Mouse (Mus musculus) heart, embryonic 11.5 days (tissue): ENCODE results near the gene Bcl11a. TPM values are rescaled to one million over a fixed set of nuclear protein-coding genes. Genes with fewer than 3 reads are reported as not detected.
A peak's percentile ranks its signal among the peaks of the same experiment; 100 is the strongest.

ENCODE experiments used
- ATAC-seq: fragments of 200-750 bp; cut with Nextera tagmentation; replicated peaks from 2 replicates; pipeline ENCODE4 v1.8.0; 2017; ENCODE audit warnings: moderate library complexity; ENCODE audit not compliant: insufficient number of reproducible peaks, low FRiP score, low TSS enrichment
- H3K27ac ChIP-seq: fragments of 300-500 bp; sonication (generic); 2 replicates; pipeline ENCODE4 v1.5.1; 2014; ENCODE audit warnings: mild to moderate bottlenecking, low read depth, low read length
- H3K27me3 ChIP-seq: fragments of 300-500 bp; sonication (generic); 2 replicates; pipeline ENCODE4 v1.6.1; 2014; ENCODE audit warnings: mild to moderate bottlenecking, low read length, mixed read lengths; ENCODE audit not compliant: control insufficient read depth, insufficient read depth
- H3K36me3 ChIP-seq: fragments of 300-500 bp; sonication (generic); 2 replicates; pipeline ENCODE4 v1.6.1; 2014; ENCODE audit warnings: mild to moderate bottlenecking, low read length, moderate library complexity, mixed read lengths; ENCODE audit not compliant: control insufficient read depth, insufficient read depth
- H3K4me1 ChIP-seq: fragments of 300-500 bp; sonication (generic); 2 replicates; pipeline ENCODE4 v1.6.1; 2014; ENCODE audit warnings: low read length; ENCODE audit not compliant: control insufficient read depth, insufficient read depth
- H3K4me2 ChIP-seq: fragments of 300-500 bp; sonication (generic); 2 replicates; pipeline ENCODE4 v1.6.1; 2014; ENCODE audit warnings: mild to moderate bottlenecking, moderate library complexity
- H3K4me3 ChIP-seq: fragments of 300-500 bp; sonication (generic); 2 replicates; pipeline ENCODE4 v1.5.1; 2014; ENCODE audit warnings: low read depth, low read length
- H3K9ac ChIP-seq: fragments of 300-500 bp; sonication (generic); 2 replicates; pipeline ENCODE4 v1.6.1; 2014; ENCODE audit warnings: mild to moderate bottlenecking, low read depth, low read length, moderate library complexity
- H3K9me3 ChIP-seq: fragments of 300-500 bp; sonication (generic); replicated peaks from 2 replicates; pipeline ENCODE4 v1.6.1; 2016; ENCODE audit warnings: low read length; ENCODE audit not compliant: control insufficient read depth
- WGBS: fragments of 180-500 bp; shearing (Covaris S2); extraction: QIAGEN DNeasy Blood & Tissue Kit; methylation state at CpG from one replicate; pipeline ENCODE4 v1.1.7; 2014; ENCODE audit not compliant: insufficient replicate concordance; 5-methylcytosine and 5-hydroxymethylcytosine counted together
- polyA plus RNA-seq: library from polyadenylated mRNA; unstranded; fragments of >200 nt; fragmentation: Nextera tagmentation; extraction: Ambion mirVana; gene quantifications from 2 replicates; pipeline ENCODE4 v1.2.1, GENCODE M21; 2014

Bcl11a gene
- 19.1 and 21.7 TPM in 2 replicates for polyA plus RNA-seq

DNA sequence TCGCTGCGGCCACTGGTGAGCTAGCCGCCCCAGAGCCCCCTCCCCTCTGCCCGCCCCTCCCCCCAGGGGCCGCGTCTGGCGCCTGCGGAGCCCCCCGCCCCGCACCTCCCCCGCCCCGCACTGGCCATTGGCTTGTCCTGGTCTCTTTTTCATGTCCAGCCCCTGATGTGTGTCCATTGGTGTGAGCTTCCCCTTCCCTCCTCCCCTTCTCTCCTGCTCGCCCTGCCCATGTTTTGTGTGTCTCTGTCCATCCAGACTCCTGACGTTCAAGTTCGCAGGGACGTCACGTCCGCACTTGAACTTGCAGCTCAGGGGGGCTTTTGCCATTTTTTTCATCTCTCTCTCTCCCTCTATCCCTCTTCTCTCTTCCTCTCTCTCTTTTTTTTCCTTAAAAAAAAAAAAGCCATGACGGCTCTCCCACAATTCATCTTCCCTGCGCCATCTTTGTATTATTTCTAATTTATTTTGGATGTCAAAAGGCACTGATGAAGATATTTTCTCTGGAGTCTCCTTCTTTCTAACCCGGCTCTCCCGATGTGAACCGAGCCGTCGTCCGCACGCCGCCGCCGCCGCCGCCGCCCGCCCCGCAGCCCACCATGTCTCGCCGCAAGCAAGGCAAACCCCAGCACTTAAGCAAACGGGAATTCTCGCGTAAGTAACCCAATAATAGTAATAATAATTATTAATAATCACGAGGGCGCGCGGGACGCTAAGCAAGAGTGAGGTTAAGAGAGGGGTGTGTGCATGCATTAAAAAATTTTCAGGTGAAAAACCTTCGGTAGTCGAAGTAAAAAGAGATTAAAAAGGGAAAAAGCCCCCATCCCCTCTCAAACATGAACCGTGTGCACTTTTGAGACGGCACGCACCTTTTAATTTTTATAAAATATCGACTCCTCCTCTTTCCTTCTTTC, at the start of gene Bcl11a:
Gene Bcl11a, plus strand, starts transcription at position 262 of the 911 bp plus-strand sequence.
- Histone ChIP-seq H3K4me1 (peaks cover 14% of the 10 kb centered on the region; the same call in 1 of the 2 replicates), H3K27ac (peak within 1 kb of the TSS; percentile 90), H3K27me3 (peaks cover 19% of the 10 kb centered on the region), H3K36me3 (no peaks in the 10 kb centered on the region), H3K4me2 (peak within 1 kb of the TSS; percentile 100), H3K9ac (peak within 1 kb of the TSS; percentile 72), H3K9me3 (no peaks in the 10 kb centered on the region), H3K4me3 (peak within 1 kb of the TSS; percentile 74)
- peak; percentile 69 for ATAC-seq
- under 1% methylated on average over 39 of the region's 51 CpGs for WGBS

DNA sequence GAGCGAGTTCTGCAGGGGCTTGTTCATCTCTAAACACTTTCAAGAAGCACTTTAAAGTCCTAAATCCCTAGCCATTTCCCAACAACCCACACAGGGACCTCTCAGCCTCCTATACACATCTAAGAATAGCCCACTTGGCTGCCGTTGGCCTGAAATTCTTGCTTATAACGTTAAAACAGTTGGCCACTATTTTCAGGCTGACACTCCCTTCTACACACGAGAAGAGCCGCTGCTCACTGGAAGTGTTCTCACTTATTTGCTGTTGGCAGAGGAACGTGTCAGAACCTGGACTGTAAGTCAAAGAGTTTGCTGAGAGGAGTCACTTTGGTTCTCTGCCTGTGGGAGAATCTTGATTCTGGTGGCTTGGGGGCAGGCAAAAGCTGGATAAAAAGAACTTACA, 33.8 kb upstream of the Bcl11a start:
- no peaks in the 10 kb centered on the region for H3K27me3 ChIP-seq

DNA sequence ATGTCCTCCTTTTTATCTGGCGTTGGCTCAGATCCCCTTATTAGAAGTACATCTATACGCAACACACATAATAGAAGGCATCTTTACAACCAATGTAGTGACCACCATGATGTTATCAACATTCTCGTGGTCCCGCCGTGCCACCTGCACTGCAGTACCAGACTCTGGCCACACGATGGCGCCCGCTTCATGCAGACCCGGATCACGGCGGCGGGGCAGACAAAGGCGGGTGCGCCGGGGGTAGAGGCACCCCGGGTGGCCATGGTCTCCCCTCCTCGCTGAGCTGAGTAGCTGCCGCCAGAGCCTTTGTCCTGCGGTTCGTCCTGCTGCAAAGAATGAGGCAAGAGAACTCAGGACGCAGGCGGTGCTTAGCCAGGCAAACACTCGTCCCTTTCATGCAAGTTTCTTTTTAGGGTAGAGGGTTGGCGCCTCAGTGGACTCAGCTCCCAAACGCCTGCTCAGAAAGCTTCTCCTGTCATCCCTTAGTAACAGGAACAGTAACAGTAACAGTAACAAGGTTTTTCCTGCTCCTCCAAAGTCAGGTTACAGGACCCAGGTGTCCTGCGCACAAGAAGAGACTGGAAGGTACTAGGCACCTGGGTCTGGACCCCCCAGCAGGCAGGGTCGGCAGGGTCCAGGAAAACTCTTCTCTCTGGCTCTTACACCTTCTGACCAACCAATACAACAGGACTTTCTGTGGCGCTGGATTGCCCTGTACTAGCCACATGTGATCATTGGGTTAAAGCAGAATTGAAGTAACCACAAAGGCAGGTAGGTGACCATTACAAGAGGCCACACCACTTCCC, 28.4 kb upstream of the Bcl11a start:
- Histone ChIP-seq H3K27me3 (no peaks in the 10 kb centered on the region), H3K27ac (no peak overlapping the region), H3K4me1 (peaks cover 3% of the 10 kb centered on the region; the same call in 1 of the 2 replicates), H3K9ac (peak overlapping the region; percentile 79), H3K36me3 (no peaks in the 10 kb centered on the region), H3K9me3 (no peaks in the 10 kb centered on the region), H3K4me3 (peak overlapping the region; percentile 58), H3K4me2 (peak overlapping the region; percentile 77)
- no peak; the same call in 1 of the 2 replicates for ATAC-seq
- 6% methylated on average over 28 of the region's 28 CpGs for WGBS

More for the DNA sequence above, 33.8 kb upstream of the Bcl11a start:
- 57% methylated on average over 6 of the region's 6 CpGs for WGBS
- Histone ChIP-seq H3K4me1 (no peaks in the 10 kb centered on the region), H3K36me3 (no peaks in the 10 kb centered on the region), H3K9ac (no peak overlapping the region), H3K27ac (no peak overlapping the region), H3K4me2 (no peak overlapping the region), H3K9me3 (no peaks in the 10 kb centered on the region), H3K4me3 (no peak overlapping the region)
- no peak for ATAC-seq

DNA sequence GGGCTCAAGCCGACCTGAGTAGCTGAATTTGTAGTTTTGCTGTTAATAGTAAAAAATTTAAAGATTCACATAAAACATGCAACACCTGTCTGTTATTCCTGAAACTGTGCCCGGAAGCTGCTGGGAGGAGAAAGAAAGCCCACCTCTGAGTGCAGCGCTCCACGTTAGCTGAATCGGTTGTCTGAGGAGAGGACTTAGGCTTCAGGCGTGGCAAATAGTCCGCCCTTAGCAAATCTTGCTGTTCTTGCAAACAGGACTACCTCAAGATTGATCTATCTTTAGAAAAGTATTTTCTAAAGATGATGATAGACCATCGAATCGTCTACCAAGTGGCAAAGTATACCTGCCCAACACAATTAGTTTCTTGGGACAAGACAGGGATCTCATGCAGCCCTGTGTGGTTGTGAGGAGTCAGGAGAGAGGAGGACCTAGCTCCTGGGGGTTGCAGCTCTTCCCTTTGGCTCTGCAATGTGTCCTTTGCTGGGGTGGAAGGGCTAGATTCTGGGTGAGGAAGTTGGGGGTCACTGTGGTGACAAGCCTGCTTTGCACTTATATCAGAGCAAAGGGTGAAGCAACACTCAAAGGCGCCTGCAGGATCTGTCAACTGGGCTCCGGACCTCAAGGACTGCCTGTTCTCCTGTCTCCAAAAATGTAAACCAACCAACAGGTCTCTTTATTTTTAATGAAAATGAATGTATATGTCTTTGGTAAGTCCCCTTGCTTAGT, 27.7 kb upstream of the Bcl11a start:
- no peaks in the 10 kb centered on the region for H3K27me3 ChIP-seq
- no peak for ATAC-seq
- WGBS = 69% methylated on average over 11 of the region's 11 CpGs
- no peak overlapping the region for H3K9ac ChIP-seq
- H3K4me2 ChIP-seq = no peak overlapping the region; the same call in 1 of the 2 replicates
- H3K4me3 ChIP-seq = no peak overlapping the region
- no peaks in the 10 kb centered on the region for H3K36me3 ChIP-seq
- peaks cover 3% of the 10 kb centered on the region; the same call in 1 of the 2 replicates for H3K4me1 ChIP-seq
- no peaks in the 10 kb centered on the region for H3K9me3 ChIP-seq
- no peak overlapping the region for H3K27ac ChIP-seq

DNA sequence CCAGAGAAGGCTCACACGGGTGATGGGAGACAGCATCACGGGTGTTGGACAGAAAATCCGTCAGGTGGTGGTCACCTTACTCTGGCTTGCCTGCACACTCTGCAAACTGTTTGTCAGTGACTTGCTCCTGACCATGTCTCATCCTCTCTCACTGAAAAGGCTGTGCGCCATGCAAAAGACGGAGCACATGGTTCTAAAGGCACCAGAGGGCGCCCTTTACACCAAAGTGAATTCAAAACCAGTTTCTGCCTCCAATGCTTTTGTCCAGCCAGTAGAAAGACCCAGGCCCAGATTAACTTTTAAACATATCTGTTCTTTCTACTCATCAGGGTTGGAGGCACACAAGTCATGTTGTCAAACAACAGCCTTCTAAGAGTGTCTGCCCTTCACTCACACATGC, 25.0 kb upstream of the Bcl11a start:
- no peaks in the 10 kb centered on the region for H3K36me3 ChIP-seq
- no peak for ATAC-seq
- no peak overlapping the region for H3K27ac ChIP-seq
- 55% methylated on average over 6 of the region's 6 CpGs for WGBS
- H3K9me3 ChIP-seq = no peaks in the 10 kb centered on the region
- H3K27me3 ChIP-seq = peaks cover 2% of the 10 kb centered on the region; the same call in 1 of the 2 replicates
- no peak overlapping the region for H3K9ac ChIP-seq
- H3K4me2 ChIP-seq = no peak overlapping the region
- H3K4me3 ChIP-seq = no peak overlapping the region
- H3K4me1 ChIP-seq = peaks cover 3% of the 10 kb centered on the region; the same call in 1 of the 2 replicates

DNA sequence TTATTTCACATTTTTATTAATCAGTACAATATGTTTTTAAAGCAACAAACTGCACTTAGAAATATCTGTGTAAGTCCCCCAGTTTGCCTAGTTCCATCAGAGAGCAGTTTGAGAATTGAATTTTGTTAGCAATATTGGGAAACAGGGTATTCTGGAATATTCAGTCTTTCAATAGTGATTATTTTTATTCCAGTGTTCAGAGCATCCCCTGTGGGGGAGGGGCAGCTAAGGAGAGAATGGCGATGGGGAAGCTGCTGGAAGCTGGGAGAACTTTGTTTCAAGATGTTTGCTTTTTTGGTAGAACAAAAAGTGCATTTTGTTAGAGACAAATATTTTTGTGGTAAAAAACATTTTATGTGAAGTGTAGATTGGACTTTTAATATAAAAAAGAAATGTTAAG, 18.7 kb upstream of the Bcl11a start:
- WGBS = 7% methylated on average over 1 of the region's 1 CpGs
- no peaks in the 10 kb centered on the region for H3K9me3 ChIP-seq
- no peak for ATAC-seq
- H3K4me3 ChIP-seq = no peak overlapping the region
- H3K4me2 ChIP-seq = no peak overlapping the region
- H3K9ac ChIP-seq = no peak overlapping the region
- no peaks in the 10 kb centered on the region for H3K36me3 ChIP-seq
- H3K4me1 ChIP-seq = no peaks in the 10 kb centered on the region
- no peak overlapping the region for H3K27ac ChIP-seq
- H3K27me3 ChIP-seq = peaks cover 20% of the 10 kb centered on the region

- peaks cover 20% of the 10 kb centered on the region for H3K27me3 ChIP-seq
- peak overlapping the region; percentile 63 for H3K4me2 ChIP-seq
- peak overlapping the region; percentile 33 for H3K4me3 ChIP-seq
- H3K9ac ChIP-seq = no peak overlapping the region
- no peak for ATAC-seq
- H3K4me1 ChIP-seq = no peaks in the 10 kb centered on the region
- no peak overlapping the region for H3K27ac ChIP-seq
- no peaks in the 10 kb centered on the region for H3K36me3 ChIP-seq
- H3K9me3 ChIP-seq = no peaks in the 10 kb centered on the region
- WGBS = 3% methylated on average over 5 of the region's 5 CpGs
Observed at GRCm38 (mm10) chr11:24060428-24060827, 17.4 kb upstream of the Bcl11a start.

- H3K4me3 ChIP-seq = peak overlapping the region; percentile 30
- no peak overlapping the region for H3K9ac ChIP-seq
- no peak overlapping the region for H3K27ac ChIP-seq
- peaks cover 20% of the 10 kb centered on the region for H3K27me3 ChIP-seq
- peak overlapping the region; percentile 62 for H3K4me2 ChIP-seq
- 3% methylated on average over 14 of the region's 14 CpGs for WGBS
- no peaks in the 10 kb centered on the region for H3K9me3 ChIP-seq
- ATAC-seq = no peak
- no peaks in the 10 kb centered on the region for H3K4me1 ChIP-seq
- H3K36me3 ChIP-seq = no peaks in the 10 kb centered on the region
Observed at GRCm38 (mm10) chr11:24061819-24062218, 16.0 kb upstream of the Bcl11a start.
